Mouse (Mus musculus) intestine, postnatal 0 days (tissue): ENCODE data around the gene Tmed6. TPM values are rescaled to one million over a fixed set of nuclear protein-coding genes. Genes with fewer than 3 reads are reported as not detected.
"Not testable (repeated sequence)": the region's sequence is repeated elsewhere in the genome, so short reads cannot be mapped to it uniquely, and the experiment has no call there.

Experiments
- ATAC-seq: fragments of 200-750 bp; cut with Nextera tagmentation; 2 replicates; pipeline ENCODE4 v1.8.0; 2017; ENCODE audit warnings: mild to moderate bottlenecking, moderate TSS enrichment, moderate library complexity
- H3K27ac ChIP-seq: fragments of 300-500 bp; sonication (generic); 2 replicates; pipeline ENCODE4 v1.5.1; 2014; ENCODE audit warnings: mild to moderate bottlenecking, low read depth, low read length, moderate library complexity
- H3K27me3 ChIP-seq: fragments of 300-500 bp; sonication (generic); replicated peaks from 2 replicates; pipeline ENCODE4 v1.6.1; 2014; ENCODE audit warnings: low read length, mixed read lengths; ENCODE audit not compliant: control insufficient read depth, insufficient read depth
- H3K36me3 ChIP-seq: fragments of 300-500 bp; sonication (generic); 2 replicates; pipeline ENCODE4 v1.6.1; 2014; ENCODE audit warnings: mild to moderate bottlenecking, moderate library complexity; ENCODE audit not compliant: control insufficient read depth, insufficient read depth
- H3K4me1 ChIP-seq: fragments of 300-500 bp; sonication (generic); replicated peaks from 2 replicates; pipeline ENCODE4 v1.6.1; 2014; ENCODE audit warnings: antibody characterized with exemption, low read length, mixed read lengths; ENCODE audit not compliant: control insufficient read depth, insufficient read depth
- H3K4me2 ChIP-seq: fragments of 300-500 bp; sonication (generic); replicated peaks from 2 replicates; pipeline ENCODE4 v1.6.1; 2014; ENCODE audit warnings: low read depth, mild to moderate bottlenecking, moderate library complexity
- H3K4me3 ChIP-seq: fragments of 300-500 bp; sonication (generic); 2 replicates; pipeline ENCODE4 v1.5.1; 2014; ENCODE audit warnings: low read depth, low read length
- H3K9ac ChIP-seq: fragments of 300-500 bp; sonication (generic); 2 replicates; pipeline ENCODE4 v1.6.1; 2014; ENCODE audit warnings: mild to moderate bottlenecking, low read depth, low read length
- H3K9me3 ChIP-seq: fragments of 300-500 bp; sonication (generic); 2 replicates; pipeline ENCODE4 v1.6.1; 2016; ENCODE audit warnings: mixed run types; ENCODE audit not compliant: control insufficient read depth
- CTCF ChIP-seq: sonication (generic); IDR thresholded peaks from 2 replicates; pipeline ENCODE4 v1.5.1; 2016; ENCODE audit warnings: low read depth, mild to moderate bottlenecking, control low read depth, antibody characterized with exemption, moderate library complexity
- WGBS: fragments of 180-500 bp; shearing (Covaris S2); extraction: QIAGEN DNeasy Blood & Tissue Kit; methylation state at CpG from one replicate; pipeline ENCODE4 v1.1.7; 2014; 5-methylcytosine and 5-hydroxymethylcytosine counted together
- polyA plus RNA-seq: library from polyadenylated mRNA; unstranded; fragments of >200 nt; fragmentation: Nextera tagmentation; extraction: Ambion mirVana; gene quantifications from 2 replicates; pipeline ENCODE4 v1.2.1, GENCODE M21; 2015

Tmed6 gene
- polyA plus RNA-seq, 1 experiment from 2014 or later = 11.2 TPM

DNA sequence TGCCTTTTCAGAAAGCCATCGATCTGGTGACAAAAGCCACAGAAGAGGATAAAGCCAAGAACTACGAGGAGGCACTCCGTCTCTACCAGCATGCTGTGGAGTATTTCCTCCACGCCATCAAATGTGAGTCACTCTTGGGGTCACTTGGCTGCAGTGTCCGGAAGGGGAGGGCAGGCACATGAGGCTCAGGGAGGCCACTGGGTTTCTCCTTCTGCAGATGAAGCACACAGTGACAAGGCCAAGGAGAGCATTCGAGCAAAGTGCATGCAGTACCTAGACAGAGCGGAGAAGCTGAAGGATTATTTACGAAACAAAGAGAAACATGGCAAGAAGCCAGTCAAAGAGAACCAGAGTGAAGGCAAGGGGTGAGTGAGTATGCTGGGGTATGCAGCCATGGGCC is 28.8 kb downstream of the Tmed6 start:
- WGBS = 78% methylated on average over 8 of the region's 8 CpGs
- Histone ChIP-seq H3K27me3 (no peaks in the 10 kb centered on the region), H3K4me1 (0 out of 2 replicates have a peak, but pooled peaks cover 7% of the 10 kb centered on the region), H3K9me3 (no peaks in the 10 kb centered on the region), H3K27ac (no peak overlapping the region), H3K4me3 (no peak overlapping the region), H3K4me2 (no peak overlapping the region), H3K36me3 (peaks cover 40% of the 10 kb centered on the region), H3K9ac (no peak overlapping the region)
- ATAC-seq = no peak
- no peak for TF ChIP-seq CTCF

DNA sequence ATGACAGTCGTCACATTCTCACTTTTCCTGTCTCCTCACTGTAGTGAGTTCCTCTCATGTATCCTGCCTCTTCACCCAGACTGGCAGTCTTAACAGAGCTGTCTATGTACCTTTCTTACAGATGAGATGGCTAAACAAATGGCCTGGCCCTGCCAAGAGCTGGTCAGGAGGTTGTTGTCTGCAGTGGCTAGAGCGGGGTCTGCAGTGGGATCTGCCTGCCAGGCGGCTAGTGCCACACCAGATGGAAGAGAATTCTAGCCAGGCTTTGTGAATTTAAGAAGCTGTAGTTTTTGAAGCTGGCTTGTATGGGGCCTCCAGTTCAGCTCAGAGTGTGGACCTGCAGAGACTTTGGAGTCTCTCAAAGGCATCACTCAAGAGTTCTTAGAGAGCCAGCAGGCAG is 29.8 kb downstream of the Tmed6 start:
- H3K4me1 ChIP-seq = 0 out of 2 replicates have a peak, but pooled peaks cover 7% of the 10 kb centered on the region
- no peak for ATAC-seq
- no peaks in the 10 kb centered on the region for H3K27me3 ChIP-seq
- no peak for TF ChIP-seq CTCF
- no peak overlapping the region for H3K4me2 ChIP-seq
- no peak overlapping the region for H3K4me3 ChIP-seq
- no peak overlapping the region for H3K9ac ChIP-seq
- peaks cover 31% of the 10 kb centered on the region for H3K36me3 ChIP-seq
- no peak overlapping the region for H3K27ac ChIP-seq
- 87% methylated on average over 3 of the region's 3 CpGs for WGBS
- H3K9me3 ChIP-seq = no peaks in the 10 kb centered on the region

DNA sequence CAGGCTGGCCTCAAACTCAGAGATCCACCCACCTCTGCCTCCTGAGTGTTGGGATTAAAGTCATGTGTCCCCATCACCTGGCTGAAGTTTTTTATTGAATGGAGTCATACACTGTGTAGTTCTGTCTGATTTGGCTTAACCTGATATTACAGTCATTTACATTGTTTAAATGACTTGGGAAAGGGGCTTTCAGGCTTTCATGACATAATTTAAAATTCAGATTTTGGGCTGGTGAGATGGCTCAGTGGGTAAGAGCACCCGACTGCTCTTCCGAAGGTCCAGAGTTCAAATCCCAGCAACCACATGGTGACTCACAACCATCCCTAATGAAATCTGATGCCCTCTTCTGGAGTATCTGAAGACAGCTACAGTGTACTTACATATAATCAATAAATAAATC is 31.8 kb downstream of the Tmed6 start:
- H3K9me3 ChIP-seq, H3K4me3 ChIP-seq, H3K27ac ChIP-seq, ATAC-seq, H3K27me3 ChIP-seq, H3K4me1 ChIP-seq, H3K4me2 ChIP-seq, H3K9ac ChIP-seq: not testable (repeated sequence)
- WGBS = 87% methylated on average over 2 of the region's 2 CpGs
- H3K36me3 ChIP-seq = peaks cover 11% of the 10 kb centered on the region

DNA sequence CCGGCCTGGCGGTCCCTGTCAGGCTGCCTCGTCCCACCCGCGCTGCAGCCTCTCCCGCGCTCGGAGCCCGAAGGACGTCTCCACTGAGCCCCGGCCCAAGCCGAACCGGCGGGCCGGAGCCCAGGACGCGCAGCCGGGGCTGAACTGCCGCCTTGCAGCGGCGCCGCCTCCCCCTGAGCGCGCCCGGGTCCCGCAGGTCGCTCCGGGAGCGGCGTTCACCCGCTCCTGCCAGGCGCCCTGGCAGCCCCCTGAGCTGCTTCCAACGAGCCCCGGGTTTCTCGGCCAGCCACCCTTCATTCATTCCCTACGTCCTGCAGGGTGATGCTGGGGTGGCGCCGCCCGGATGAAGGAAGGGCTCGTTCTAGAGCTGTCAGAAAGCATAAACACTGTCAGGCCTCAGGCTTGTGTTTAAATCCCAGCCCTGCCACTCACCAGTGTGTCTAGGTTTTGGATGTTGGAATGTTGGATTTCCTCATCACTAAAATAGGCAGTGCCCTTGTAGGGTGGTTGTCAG is 33.8 kb downstream of the Tmed6 start:
- H3K4me1 ChIP-seq = 0 out of 2 replicates have a peak, but pooled peaks cover 7% of the 10 kb centered on the region
- H3K9ac ChIP-seq = peak overlapping the region; percentile 93
- no peaks in the 10 kb centered on the region for H3K27me3 ChIP-seq
- no peaks in the 10 kb centered on the region for H3K9me3 ChIP-seq
- H3K4me3 ChIP-seq = peak overlapping the region; percentile 97
- WGBS = 1% methylated on average over 36 of the region's 40 CpGs
- peak overlapping the region; percentile 87 for H3K27ac ChIP-seq
- no peak; the same call in 1 of the 2 replicates for ATAC-seq
- TF ChIP-seq CTCF = no peak
- peak overlapping the region; percentile 91 for H3K4me2 ChIP-seq
- peaks cover 2% of the 10 kb centered on the region; the same call in 1 of the 2 replicates for H3K36me3 ChIP-seq

DNA sequence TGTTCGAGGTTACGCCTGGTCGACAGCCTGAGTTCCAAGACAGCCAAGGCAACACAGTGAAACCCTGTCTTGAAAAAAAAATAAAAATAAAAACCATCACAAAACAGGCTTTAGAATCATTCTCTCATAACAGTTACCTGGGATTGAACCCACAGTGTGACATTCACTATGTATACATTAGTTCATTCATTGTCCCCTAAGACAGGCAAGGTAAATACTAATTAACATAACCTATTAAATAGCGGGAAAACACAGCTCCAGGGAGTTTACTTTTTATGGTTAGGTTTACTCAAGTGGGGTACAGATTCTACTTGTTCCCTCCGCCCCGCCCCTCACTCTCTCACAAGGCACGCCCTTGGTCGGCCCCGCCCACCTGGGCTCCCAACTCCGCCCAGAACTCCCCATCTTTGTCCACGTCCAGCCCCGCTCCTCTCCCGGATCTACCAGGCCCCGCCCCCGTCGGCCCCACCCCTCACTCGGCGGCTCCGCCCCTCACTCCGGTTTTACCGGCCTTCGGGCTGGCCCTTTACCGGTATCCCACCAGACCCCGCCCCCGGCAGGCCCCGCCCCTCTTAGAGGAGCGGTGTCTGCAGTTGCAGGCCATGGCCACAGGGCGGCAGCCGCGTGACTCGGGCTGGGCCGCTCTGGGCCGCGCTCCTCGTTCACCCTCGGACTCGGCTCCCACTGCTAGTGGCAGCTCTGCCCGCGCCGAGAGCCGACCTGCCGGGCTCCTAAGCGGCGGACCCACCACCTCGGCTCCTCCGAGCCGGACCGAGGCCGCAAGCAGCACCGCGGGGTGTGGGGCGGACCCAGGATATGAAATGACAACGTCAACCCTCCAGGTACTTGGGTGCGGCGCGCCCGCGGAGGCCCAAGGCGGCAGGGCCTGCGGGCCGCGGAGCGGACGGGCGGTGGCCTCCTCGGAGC is 34.5 kb downstream of the Tmed6 start, which contains the start of gene Vps4a:
Gene Vps4a (plus strand): TSS at position 573 of the 927 bp plus-strand sequence.
- no peaks in the 10 kb centered on the region for H3K27me3 ChIP-seq
- ATAC-seq = peak; percentile 92
- 4% methylated on average over 64 of the region's 66 CpGs for WGBS

DNA sequence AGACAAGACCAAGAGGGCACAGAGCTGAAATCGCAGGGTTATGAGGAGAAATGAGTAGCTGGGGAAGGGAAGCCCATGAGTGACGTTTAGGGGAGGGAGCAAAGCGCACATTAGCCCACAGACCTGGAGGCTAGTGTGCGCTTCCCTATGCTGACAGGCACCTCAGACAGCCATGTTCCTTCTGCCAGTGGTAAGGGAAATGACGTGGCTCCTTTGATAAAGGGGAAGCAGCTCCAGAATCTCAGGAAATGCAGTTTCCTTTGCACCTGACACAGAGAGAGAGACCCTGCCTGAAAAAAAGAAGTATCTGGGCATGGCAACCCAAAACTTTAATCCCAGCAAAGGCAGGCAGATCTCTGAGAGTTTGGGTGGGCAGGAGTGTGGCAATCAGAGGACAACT is 35.4 kb downstream of the Tmed6 start:
- Histone ChIP-seq H3K27me3 (no peaks in the 10 kb centered on the region), H3K4me2 (no peak overlapping the region), H3K4me1 (0 out of 2 replicates have a peak, but pooled peaks cover 7% of the 10 kb centered on the region), H3K36me3 (no peaks in the 10 kb centered on the region), H3K27ac (no peak overlapping the region), H3K4me3 (no peak overlapping the region), H3K9ac (no peak overlapping the region), H3K9me3 (no peaks in the 10 kb centered on the region)
- WGBS = 63% methylated on average over 5 of the region's 5 CpGs
- no peak for ATAC-seq
- TF ChIP-seq CTCF = no peak

More for the DNA sequence above, 34.5 kb downstream of the Tmed6 start, which contains the start of gene Vps4a:
- Histone ChIP-seq H3K4me1 (0 out of 2 replicates have a peak, but pooled peaks cover 7% of the 10 kb centered on the region), H3K4me2 (peak within 1 kb of the TSS; percentile 91), H3K27ac (peak within 1 kb of the TSS; percentile 87), H3K4me3 (peak within 1 kb of the TSS; percentile 97), H3K36me3 (no peaks in the 10 kb centered on the region), H3K9ac (peak within 1 kb of the TSS; percentile 93), H3K9me3 (no peaks in the 10 kb centered on the region)
- peak; percentile 94 for TF ChIP-seq CTCF
